Mouse (Mus musculus) urinary bladder, adult 2 months (tissue): ENCODE data around the gene Slc8a2. TPM values are rescaled to one million over a fixed set of nuclear protein-coding genes. Genes with fewer than 3 reads are reported as not detected.

Experiments used
- DNase-seq: peaks from one replicate; pipeline ENCODE4 v3.0.0; 2022; ENCODE audit warnings: low spot score
- polyA plus RNA-seq: library from polyadenylated mRNA; depleted of rRNA; stranded (reverse); fragments of >200 nt; gene quantifications from 2 replicates; pipeline ENCODE4 v1.2.3, GENCODE M21; 2012; rRNA removed

The Slc8a2 gene
- polyA plus RNA-seq, result 3.8 and 6.6 TPM in 2 replicates

DNA sequence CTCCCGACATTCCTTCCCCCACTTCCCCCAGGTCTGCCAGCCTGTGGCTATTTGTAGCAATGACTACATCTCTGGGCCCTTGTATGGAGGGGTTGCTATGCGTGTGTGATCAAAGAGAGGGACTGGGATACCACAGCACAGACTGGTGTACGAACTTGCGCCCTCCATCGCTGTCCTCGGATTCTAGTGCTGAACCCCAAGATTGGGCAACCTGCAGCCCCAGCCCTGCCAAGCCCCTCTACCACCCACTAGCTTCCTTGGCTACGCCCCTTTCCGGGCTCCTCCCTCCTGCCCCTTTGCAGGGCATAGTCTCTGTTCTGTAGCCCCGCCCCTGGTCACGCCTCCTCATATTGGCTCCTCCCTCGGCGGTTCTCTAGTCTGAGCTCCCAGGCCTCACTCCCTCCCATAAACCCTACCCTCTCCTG lies at the start of gene Slc8a2:
Gene Slc8a2, plus strand, starts transcription at position 406 of the 425 bp plus-strand sequence.
- DNase-seq, result no peak

DNA sequence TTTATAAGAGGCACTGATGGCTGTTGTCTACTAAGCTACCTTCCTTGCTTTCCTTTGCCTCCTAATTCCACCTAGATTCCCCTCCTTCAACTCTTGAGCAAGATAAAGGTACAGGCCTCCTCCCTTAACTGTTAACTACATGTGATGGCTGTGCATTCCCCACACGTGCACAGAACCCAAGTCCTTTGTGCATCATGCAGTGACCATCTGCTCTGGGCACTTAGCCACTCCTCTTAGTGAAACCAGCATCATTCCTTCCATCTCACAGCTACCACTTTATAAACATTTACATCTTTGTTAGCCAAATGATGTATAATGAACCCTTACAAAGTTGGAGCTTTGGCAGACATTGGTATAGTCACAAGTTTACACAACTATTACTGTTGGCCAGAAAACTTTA lies 49.7 kb upstream of the Slc8a2 start:
- no peak for DNase-seq

DNA sequence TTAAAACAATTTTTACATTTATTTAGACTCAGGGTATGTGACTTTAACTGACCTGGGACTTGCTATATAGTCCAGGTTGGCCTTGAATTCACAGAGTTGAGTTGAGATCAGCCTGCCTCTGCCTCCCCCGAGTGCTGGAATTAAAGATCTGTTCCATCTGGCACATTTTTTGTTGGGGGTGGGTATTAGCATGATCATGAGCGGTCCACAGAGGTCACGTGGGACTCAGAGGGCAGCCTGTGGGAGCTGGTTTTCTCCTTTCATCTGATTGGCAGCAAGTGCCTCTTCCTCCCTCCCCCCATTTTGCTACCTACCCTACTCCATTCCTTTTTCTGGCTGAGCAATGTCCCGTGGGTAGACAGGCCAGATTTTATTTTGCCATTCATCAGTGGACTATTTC lies 49.0 kb upstream of the Slc8a2 start:
- DNase-seq, result no peak

DNA sequence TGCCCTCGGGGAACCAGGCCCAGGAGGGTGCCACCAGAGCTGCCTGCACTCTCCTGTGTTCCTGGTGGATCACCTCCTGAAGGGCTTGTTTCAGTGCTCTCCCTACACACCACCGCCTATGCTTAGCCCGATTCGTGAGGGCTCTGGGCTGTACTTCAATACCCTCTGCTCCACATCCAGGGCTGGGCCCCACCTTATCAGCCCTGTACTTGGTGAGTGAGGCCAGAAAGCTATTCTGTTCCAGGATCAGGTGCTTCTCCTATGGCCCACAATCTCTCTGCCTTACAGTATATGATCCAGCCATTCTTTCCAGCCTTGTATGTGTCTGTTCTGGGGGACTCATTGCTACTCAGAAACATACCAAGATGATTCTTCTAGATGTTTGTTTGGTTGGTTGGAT lies 46.3 kb upstream of the Slc8a2 start:
- DNase-seq, result no peak

DNA sequence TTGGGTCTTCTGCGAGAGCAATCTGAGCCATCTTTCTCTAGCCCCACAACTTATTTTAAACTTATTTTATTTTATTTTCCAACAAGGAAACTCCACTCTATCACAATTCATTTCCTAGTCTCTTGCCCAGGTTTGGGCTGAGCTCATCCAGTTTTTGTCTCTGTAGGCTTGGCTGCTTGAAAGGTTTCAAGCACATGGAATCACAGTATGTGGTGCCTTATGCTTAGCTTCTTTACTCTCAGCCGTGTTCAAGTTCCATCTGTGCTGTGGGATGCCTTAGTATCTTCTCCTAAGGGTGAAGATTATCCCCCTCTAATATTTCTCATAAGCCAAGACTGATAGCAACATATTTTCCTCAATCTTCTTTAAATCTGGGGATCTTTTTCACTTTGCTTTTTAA lies 42.0 kb upstream of the Slc8a2 start:
- no peak for DNase-seq

DNA sequence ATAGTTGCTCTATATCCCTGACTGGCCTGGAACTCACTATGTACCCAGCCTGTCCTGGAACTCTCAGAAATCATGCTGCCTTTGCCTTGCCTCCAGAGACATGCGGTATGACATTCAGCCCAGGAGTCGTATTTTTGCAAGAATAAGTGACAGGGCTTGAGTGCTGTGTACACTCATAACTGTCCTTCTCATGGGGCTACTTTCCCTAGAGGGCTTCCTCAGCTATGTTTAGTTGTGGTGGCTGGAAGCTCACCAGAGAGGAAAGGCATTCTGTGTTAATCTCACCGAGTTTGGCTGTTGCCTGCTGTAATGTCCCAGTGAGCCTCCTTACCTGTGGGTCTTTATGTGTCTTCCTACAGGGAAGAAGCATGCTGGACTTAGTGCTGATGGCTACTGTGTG lies 35.0 kb upstream of the Slc8a2 start:
- DNase-seq, result no peak

DNA sequence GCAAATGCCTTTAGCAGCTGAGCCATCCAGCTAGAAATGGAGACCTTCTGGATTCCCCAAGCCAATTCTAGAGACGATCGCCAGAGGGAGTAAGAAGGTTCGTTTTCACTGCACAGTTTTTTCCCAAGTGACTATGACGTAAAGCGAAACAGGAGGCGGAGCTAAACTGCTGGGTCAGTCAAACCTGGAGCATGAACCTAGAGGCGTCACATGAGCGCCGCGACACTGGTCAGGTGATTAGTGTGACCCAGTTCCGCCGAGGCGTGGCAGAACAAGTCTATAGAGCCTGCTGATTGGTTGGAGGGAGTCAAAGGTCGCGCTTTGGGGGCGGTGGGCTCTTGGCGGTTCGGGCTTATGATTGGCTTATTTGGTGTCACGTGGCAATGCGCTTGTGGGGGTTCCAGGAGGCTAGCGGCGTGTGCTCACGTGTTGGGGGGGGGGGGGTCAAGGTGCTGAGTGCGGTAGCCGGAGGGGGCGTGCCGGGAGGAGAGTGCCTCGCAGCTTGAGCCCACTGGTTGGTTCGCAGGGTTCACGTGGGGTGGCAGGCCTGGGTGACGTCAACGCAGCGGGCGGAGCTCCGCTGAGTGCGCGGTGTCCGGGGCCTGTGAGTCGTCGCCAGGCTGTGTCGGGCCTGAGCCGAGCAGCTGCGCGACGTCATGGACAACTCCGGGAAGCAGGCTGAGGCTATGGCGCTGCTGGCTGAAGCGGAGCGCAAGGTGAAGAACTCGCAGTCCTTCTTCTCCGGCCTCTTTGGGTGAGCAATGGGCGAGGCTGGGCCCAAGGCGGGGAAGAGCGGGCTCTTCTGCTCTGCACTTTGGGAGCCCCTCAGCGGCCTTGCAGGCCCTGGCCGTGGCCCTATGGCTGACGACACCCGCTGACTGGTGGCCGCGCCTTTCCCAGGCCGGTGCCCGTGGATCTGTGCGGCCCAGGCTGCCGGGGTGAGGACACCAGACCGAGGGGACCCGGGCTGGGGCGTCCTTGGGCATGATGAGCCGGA lies 31.3 kb upstream of the Slc8a2 start, which contains the start of gene Napa:
Gene Napa, plus strand, starts transcription at position 438 of the 997 bp plus-strand sequence.
- peak; percentile 93 for DNase-seq

DNA sequence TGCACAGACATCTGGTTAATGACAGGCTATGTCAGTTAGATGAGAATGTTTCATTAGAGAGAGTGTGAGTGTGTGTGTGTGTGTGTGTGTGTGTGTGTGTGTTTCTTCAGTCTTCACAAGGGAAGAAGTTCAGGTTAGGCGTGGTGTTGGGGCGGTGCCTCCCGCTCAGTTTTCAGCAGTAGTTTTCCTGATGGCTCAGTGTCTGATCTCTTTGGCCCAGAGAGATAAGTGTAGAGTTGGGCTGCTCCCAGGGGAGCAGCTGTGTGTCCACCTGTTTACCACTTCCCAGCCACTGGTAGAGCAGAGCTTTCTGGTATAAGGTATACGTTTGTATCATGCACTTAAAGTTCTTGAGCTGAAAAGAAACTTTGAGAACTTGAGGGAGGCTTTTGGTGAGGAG lies 29.7 kb upstream of the Slc8a2 start:
- no peak for DNase-seq

DNA sequence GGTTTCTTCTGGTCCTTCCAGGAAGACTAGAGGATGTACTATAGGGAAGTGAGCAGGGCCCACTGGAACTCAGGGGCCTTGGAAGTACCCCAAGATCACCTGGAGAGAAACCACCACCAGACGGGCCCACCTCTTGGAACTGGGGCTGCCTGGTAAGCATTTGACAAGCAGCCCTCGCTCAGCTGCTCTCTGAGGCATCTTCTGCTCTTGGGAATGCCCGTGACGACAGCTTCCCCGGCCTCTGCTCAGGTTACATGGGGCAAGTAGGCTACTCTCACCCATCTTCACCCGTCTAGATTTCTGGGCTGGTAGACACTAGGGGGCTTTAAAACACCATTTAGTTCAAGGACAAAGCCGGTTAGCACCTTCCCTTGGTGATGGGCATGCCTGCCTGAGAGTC lies 28.5 kb upstream of the Slc8a2 start:
- DNase-seq, result no peak

DNA sequence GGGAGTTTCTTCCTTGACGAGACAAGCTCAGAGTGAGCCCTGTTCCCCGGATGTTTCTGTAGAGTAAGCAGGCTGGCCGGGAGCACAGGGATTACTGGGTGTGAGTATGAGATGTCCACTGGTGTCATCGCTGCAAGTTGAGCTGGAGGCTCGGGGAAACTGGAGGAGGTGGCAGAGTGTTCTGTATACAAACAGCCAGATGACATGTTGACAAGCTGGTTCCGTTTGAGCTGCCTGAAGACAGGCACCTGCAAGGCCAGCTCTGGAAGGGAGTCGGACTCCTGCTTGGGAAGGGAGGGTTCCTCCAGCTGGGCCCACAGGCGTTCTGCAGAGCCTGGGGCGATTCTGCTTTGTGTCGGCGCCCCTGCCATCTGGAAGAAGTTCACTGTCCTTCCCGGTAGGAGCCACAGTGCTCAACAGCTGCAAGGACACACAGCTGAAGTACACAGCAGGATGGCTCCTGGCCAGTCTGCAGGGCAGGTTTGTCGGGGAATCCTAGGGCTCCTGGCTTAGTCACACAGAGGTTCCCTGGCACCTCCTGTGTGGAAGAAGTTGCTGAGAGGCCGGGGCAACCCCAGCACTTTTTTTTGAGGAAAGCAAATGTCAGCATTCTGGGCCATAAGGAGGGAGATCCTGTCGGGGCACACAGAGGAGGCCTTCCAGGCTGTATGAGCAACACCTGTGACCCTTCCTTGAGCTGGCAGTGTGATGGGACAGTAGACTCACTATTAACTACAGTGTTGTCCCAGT lies 27.7 kb upstream of the Slc8a2 start:
- DNase-seq, result peak; percentile 19

DNA sequence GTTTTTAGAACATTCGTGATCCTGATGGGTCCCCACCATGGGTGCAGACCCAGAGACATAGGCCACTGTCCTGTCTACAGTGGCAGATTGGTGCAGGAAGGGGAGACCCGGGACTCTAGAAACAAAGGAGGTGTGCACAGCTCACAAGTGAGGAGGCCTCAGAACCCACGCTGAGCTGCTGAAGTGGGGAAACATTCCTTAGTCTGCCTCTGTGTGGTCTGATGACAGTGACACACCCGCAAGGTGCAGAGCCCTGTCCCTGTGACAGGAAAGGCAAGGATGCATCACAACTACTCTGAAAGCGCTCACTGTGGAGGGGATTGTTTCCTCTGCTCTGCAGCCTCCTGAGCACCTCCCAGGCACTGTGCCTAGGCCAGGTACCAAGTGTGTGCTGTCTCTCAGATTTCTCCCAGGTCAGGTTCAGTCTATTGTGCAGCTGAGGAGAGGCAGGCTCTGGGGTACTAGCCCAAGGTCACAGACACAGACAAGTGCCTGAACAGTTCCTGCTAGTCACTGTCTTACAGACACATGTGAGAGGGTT lies 26.9 kb upstream of the Slc8a2 start:
- DNase-seq, result no peak

DNA sequence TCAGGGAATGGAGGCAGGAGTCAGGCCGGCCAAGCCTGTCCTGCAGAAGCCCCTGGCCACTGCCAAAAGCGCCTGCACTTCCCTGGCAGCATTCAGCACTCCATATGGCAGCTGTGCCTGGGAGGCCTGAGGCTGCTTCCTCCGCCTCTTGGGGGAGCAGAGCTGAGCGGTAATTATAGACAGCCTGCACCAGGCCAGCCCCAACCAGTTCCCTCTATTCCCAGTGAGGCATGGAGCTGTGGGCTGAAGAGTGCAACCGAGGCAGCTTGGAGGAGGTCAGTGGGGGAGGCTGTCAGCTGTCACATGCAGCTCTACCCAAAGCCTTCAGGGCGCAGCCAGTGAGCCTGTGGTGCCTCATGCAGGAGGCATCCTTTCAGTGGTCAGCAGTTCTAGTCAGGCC lies 25.9 kb upstream of the Slc8a2 start:
- no peak for DNase-seq

DNA sequence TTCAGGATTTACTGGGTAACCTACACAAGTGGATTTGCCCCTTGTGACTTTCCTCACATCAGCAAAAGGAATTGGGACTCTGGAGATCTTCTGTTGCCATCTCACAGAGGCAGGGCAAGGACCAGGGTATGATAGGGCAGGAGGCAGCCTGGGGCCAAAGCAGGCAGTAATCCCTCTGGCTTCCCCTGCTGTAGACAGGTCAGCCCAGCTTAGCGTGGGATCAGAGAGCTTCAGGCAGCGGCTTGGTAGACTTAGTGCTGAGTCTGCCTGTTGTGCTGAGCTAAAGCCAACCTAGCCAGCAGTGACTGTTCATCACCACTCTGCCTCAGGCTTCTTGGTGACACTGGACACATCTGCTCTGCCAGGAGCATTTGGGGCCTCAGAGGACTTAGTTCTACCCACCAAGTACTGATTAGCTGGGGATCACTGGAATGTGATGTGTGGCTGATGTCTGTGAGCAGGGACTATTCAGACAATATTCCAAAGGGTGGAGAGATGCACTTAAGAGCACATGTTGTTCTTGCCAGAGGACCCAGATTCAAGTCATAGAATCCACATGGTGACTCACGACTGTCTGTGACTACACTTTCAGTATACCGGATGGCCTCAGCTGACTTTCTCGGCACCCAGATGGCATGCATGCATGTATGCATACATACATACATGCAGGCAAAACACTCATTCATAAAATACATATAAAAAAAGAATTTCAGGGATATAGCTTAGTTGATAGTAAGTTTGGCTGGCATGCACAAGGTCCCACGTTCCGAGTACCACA lies 24.8 kb upstream of the Slc8a2 start:
- DNase-seq, result no peak

DNA sequence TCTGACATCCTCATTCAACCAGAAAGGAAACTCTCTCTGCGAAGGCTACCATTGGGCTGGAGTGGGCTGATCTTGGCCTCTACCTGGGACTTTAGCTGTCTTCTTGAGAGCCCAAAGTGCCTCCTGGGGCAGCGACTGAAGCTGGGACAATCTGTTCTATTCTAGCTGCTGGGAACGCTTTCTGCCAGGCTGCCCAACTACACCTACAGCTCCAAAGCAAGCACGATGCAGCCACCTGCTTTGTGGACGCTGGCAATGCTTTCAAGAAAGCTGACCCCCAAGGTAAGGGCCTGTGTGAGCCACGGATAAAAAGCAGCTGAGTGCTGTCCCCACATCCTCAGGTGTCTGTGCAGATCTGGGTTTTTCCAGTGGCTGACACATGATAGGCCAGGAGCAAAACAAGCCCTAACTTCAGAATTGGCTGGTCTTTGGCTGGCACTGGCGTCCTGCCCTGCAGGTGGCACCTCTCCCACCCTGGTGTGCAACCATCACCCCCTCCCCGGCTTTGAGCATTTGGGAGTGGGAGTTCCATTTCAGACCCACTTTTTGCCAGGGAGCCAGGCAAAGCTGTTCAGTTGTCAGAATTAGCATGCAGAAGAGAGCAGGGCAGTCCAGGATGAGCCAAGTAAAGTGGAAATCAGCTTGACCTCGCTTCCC lies 20.6 kb upstream of the Slc8a2 start:
- no peak for DNase-seq

DNA sequence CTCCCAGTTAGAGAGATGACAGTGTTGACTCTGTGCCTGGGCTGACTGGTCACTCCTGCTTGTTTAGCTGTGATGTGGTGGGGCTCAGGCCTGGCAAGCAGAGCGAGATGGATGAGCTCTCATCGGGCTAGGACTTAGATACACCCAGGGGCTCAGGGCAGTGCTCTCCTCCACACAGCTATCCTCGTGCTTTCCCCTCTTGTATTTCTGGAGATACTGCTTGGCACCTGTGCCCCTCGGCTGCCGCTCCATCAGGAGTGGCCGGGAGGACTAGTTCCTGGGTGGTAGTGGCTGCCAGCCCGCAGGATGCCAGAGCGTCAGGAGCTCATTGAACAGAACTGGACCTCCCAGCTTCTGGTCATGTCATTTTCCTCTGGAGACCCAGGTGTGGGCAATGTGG lies 19.5 kb upstream of the Slc8a2 start:
- DNase-seq, result no peak

DNA sequence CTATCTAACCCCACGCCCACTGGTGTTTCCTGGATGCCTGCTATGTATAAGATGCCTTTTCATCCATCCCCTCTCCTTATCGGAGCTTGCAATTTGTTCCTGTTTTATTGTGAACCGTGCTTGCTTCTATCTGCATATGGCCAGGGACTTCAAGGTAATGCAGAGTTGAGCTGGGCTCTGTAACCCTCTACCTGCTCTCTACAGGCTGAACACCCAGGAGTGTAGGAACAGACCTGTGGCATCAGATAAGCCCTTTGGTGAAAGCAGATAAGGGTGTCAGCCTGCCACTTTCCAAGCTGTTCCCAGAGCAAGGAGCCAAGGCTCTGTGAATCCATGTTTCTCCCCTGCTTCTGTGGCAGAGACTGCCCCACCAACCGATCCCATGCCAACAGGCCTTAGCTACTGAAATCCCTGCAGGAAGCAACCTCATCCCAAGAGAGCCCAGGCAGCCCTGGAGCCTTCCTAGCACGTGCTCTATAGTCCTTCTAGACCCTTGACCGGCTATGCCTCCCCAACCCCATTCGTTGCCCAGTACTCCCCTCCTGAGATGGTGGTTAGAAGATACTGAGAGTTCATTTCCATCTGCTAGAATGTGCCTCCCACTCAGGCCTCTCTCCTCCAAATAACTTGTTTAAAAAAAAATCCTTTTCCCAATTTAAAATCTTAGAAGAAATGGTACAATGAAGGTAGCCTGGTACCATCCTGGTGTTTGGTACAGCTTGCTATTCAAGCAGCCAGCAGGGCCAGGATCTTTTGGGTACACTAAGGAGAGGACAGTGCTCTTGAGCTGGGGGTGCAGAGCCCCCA lies 18.1 kb upstream of the Slc8a2 start:
- no peak for DNase-seq

DNA sequence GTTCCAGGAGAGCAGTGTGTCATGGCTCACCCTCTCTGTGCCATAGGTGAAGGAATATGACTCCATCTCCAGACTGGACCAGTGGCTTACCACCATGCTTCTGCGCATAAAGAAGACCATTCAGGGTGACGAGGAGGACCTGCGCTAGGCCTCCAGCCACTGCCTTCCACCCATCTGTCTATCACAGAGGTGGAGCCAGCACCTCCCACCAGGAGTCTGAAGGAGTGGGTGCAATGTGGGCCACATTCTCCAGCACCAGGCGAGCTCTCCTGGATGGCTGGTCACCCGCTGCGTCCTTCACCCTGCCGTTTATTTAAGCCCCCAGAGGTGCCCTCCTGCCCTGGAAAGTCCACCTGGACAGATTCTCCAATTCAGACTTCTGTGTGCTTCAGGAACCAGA lies 13.2 kb upstream of the Slc8a2 start:
- DNase-seq, result no peak

DNA sequence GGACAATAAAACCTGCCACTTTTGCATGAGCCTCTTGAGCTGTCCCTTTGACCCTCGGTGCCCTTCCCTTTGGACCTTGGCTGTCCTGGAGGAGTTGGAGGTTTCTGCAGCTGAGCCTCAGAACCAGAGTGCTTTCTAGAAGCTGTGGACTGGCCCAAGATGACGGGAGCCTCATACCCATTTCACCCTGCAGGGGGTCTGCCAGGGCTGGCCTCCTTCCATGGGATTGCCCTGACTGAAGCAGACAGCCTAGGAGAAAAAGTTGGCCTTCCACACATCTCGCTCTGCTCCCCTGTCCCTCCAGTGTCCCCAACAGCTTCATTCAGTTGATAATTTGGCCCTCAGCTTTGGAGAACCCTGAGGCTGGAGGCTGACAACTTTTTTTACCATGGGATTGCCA lies 12.5 kb upstream of the Slc8a2 start:
- no peak for DNase-seq

DNA sequence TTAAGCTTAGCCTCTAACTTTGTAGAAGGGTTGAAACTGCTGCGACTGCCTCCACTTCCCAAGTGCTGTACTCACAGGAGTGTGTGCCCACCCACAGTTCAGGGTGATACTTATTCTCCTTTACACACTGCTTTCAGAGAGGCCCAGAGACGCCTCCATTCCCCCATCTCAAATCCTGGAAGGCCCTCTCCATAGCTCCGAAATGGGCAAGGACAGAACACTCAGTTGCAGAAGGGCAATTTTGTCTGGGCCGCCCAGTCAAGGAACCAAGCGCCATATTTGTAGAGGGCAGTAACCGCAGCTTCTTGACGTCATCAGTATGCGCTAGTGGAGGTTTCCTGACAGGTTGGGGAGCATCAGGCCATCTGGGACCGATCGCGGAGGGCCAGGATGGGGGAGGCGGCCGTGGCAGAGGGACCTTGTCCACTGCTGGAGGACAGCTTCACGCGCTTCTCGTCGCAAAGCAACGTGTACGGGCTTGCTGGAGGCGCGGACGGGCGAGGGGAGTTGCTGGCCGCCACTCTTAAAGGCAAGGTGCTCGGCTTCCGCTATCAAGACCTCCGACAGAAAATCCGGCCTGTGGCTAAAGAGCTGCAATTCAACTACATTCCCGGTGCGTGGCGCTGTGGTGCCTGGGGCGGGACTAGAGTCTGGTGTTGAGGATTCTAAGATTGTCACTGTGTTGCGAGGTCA lies 9.9 kb upstream of the Slc8a2 start, which contains the start of gene Kptn:
Gene Kptn, plus strand, starts transcription at position 327 of the 693 bp plus-strand sequence.
- peak; percentile 88 for DNase-seq

DNA sequence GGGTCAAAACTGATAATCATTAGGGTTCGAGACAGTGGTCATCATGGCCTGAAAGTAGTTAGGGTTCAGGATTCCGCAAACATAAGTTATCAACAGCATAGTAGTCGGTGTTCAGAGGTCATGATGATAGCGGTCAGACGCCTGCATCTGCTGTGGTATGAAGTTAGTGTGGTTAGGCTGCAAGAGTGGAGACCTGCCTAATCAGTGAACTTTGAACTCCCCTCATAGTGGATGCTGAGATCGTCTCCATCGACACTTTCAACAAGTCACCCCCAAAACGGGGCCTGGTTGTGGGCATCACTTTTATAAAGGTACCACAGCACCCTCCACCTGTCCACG lies 9.4 kb upstream of the Slc8a2 start:
- DNase-seq, result no peak
